Mouse (Mus musculus): Measurements from ENCODE around the gene Rbms2.

- TF ChIP-seq CTCF (IDR thresholded peaks at IDR 0.05; ENCODE audit: insufficient read depth, low read length) (no peak), POLR2A (IDR thresholded peaks at IDR 0.05; ENCODE audit: borderline replicate concordance, extremely low read depth, low read depth, low read length) (no peak)
Measured at GRCm38 (mm10) chr10:128097587-128097971, 82.5 kb downstream of the Rbms2 start.

All from lung, adult 2 months (tissue).